Mouse (Mus musculus): ENCODE results near the gene Hip1r.

Gene Hip1r

DNA sequence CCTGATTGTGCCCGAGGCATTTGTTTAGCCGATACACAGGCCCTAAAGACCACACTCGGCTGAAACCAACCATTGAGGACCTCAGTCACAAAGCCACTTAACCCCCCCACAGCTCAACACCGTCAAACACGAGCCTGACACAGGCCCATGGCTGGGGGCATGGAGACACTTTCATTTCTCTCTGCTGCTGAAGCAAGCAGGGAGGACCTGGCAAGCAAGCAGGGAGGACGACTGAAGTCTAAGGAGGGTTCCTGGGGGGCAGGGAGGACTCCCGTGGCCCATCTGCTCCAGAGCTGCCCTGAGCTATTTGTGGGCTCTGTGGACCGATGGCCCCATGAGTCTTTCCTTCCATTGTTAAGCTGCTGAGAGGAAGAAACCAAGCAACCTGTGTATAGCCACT, 38.5 kb downstream of the Hip1r start:
- DNase-seq (ENCODE audit: low read depth, low spot score): peak; percentile 62
- H3K27me3 ChIP-seq (ENCODE audit: control insufficient read depth, insufficient read depth, low read length, poor library complexity, severe bottlenecking): no peaks in the 10 kb centered on the region
- H3K36me3 ChIP-seq (ENCODE audit: control insufficient read depth, insufficient read depth, low read length, poor library complexity, severe bottlenecking): peaks cover 7% of the 10 kb centered on the region

DNA sequence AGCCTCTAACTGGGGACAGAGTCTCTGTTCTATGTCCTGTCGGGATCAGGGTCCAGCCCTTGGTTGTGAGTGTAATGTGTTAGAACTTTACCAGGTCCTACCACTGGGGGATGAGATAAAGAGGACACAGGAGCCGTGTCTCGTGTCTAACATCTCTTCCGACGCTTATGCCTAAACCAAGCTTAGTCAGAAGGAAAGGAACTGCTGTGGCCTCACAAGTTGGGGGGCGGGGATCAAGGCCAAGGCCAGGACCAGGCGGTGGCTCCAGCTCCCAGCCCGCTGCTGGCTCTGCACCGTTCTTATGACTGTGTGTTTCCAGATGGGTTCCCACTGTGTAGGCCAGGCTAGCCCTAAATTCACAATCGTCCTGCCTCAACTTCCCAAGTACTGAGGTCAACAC, 39.5 kb downstream of the Hip1r start:
- H3K36me3 ChIP-seq (ENCODE audit: control insufficient read depth, insufficient read depth, low read length, poor library complexity, severe bottlenecking): peaks cover 6% of the 10 kb centered on the region
- DNase-seq (ENCODE audit: low read depth, low spot score): no peak

DNA sequence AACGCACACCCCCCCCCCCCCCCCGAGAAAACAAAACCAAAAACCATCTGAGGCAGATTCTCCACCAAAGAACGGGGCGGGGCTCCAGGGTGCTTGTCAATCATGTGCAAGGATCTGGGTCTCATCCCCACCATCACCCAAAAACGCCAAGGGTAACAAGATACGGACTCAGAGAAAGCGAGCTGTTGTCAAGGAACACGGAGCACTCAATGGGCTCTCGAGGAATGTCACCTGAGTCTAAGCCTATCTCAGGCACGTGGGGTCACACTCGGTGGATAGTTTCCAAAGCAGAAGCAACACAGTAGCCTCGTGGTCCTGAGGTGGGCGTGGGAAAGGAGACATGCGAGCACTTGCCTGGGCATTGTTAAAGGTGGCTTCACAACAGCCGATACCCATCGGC, 40.3 kb downstream of the Hip1r start:
- no peaks in the 10 kb centered on the region for H3K27me3 ChIP-seq (ENCODE audit: control insufficient read depth, insufficient read depth, low read length, poor library complexity, severe bottlenecking)
- DNase-seq (ENCODE audit: low read depth, low spot score): peak; percentile 79
- H3K36me3 ChIP-seq (ENCODE audit: control insufficient read depth, insufficient read depth, low read length, poor library complexity, severe bottlenecking): 0 out of 2 replicates have a peak, but pooled peaks cover 2% of the 10 kb centered on the region

More for the DNA sequence above, 39.5 kb downstream of the Hip1r start:
- H3K27me3 ChIP-seq (ENCODE audit: control insufficient read depth, insufficient read depth, low read length, poor library complexity, severe bottlenecking): no peaks in the 10 kb centered on the region

DNA sequence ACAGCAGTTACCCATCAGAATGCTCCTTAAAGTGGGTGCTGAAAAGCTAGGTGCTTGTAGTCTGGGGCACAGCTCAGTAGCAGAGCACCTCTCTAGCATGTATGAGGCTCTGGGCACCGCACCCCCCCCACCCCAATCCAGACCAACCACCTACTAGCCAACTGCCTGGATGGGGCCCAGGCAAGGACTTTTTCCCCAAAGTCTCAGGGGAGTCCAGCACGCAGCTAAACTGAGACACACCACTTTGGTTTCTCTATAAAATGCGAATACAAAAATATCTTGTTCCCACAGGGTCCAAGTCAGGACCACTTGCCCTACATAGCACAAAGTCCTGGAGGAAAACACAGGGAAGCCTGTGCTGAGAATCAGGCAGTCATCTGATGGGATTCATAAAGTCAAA, 40.8 kb downstream of the Hip1r start:
- H3K27me3 ChIP-seq (ENCODE audit: control insufficient read depth, insufficient read depth, low read length, poor library complexity, severe bottlenecking): no peaks in the 10 kb centered on the region
- no peak for DNase-seq (ENCODE audit: low read depth, low spot score)
- 0 out of 2 replicates have a peak, but pooled peaks cover 2% of the 10 kb centered on the region for H3K36me3 ChIP-seq (ENCODE audit: control insufficient read depth, insufficient read depth, low read length, poor library complexity, severe bottlenecking)

DNA sequence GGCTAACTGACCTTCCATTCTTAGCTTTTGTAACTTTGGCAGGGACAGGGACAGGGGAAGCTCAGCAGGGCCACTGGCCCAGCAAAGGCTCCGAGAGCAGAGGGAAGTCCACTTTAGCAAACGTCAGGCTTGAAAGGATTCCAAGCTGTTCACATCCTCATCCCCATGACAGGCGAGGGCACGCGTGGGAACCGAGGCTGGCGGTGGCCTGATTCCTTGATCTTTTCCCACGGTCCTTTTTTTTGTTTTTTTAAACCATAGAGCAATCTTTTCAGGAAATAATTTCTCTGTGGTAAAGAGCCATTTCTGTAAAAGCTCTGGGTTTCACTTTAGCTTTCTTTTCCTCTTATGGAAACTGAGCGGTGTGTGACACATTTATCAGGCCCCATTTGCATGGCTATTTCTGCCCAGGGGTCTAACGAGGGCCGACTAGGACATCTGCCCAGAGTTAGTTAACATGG, 41.4 kb downstream of the Hip1r start:
- peak; percentile 71 for DNase-seq (ENCODE audit: low read depth, low spot score)
- H3K27me3 ChIP-seq (ENCODE audit: control insufficient read depth, insufficient read depth, low read length, poor library complexity, severe bottlenecking): no peaks in the 10 kb centered on the region
- 0 out of 2 replicates have a peak, but pooled peaks cover under 1% of the 10 kb centered on the region for H3K36me3 ChIP-seq (ENCODE audit: control insufficient read depth, insufficient read depth, low read length, poor library complexity, severe bottlenecking)

DNA sequence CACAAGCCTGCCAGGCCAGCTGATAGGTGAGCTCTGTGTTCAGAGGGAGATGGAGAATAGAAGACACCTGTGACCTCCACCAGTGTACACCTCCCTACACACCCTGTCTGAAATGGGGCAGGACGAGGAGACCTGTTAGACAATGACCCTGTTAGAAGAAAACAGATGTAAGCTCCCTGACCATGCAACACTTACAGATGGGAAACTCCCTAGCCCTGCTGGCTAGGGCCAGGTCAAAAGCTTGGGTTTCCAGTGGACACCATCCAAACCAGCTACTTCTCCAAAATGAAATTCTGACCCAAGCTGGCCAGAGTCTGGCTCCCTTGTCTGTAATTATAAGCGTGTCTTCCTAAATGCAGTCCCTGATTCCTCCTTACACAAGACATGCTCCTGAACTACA, 42.3 kb downstream of the Hip1r start:
- Histone ChIP-seq H3K36me3 (ENCODE audit: control insufficient read depth, insufficient read depth, low read length, poor library complexity, severe bottlenecking) (no peaks in the 10 kb centered on the region), H3K27me3 (ENCODE audit: control insufficient read depth, insufficient read depth, low read length, poor library complexity, severe bottlenecking) (no peaks in the 10 kb centered on the region)
- no peak for DNase-seq (ENCODE audit: low read depth, low spot score)

DNA sequence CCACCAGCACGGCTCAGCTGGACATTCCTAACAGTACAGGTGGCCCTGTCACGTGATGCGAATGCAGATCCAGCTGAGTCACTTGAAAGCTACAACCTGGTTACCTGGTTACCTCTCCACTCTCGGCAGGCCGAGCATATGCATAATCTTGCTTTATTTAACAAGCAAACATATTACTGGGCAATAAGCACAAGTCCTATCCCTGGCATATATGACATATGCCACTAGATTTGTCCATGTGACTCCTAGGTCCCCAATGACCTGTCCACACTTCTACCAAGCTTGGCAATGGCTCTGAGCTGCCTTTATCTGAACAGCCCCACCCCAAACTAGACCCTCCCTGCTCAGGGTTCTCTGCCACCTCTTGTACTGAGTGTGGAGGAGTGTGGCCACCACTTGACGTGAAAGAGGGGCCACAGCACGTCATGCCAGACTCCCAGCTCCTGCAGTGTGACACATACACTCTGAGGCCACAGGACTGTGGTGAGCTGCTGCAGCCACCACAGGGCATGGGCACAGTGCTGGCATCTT, 42.9 kb downstream of the Hip1r start:
- Histone ChIP-seq H3K36me3 (ENCODE audit: control insufficient read depth, insufficient read depth, low read length, poor library complexity, severe bottlenecking) (no peaks in the 10 kb centered on the region), H3K27me3 (ENCODE audit: control insufficient read depth, insufficient read depth, low read length, poor library complexity, severe bottlenecking) (no peaks in the 10 kb centered on the region)
- DNase-seq (ENCODE audit: low read depth, low spot score): no peak

DNA sequence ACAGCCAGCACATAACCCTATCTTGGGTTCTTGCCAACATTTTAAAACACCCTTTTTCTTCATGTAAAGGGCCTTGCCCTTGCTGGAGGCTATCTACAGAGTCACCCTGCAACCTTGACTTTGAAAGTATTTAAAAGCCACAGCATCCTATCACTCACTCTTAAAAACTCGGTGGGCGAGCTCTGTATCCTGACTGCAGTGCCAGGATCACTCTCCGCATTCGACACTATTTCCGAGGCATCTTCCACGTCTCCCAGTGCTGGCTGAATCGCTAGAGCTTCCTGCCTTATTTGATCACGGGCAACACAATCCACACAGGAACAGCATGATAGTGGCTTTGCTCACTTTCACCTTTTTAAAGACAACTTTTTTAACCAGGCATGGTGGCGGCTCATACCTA, 44.5 kb downstream of the Hip1r start:
- DNase-seq (ENCODE audit: low read depth, low spot score): no peak
- H3K27me3 ChIP-seq (ENCODE audit: control insufficient read depth, insufficient read depth, low read length, poor library complexity, severe bottlenecking): no peaks in the 10 kb centered on the region
- H3K36me3 ChIP-seq (ENCODE audit: control insufficient read depth, insufficient read depth, low read length, poor library complexity, severe bottlenecking): no peaks in the 10 kb centered on the region

DNA sequence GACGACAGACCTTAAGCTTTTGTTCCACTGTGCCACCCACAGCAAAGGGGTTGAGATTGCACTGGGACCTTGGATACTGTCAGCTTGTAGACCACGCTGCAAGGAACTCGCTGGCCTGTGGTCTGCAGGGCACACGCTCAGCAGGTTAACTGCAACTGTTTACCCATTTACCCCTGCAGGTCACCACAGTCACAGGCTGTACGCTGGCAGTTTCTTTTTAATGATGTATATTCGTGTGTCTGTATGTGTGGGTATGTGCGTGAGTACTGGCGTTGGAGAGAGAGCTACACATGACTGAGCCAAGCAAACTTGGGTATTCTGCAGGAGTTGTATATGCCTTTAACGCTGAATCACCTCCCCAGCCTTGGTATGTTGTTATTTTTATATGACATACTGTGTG, 45.2 kb downstream of the Hip1r start:
- DNase-seq (ENCODE audit: low read depth, low spot score): no peak
- Histone ChIP-seq H3K36me3 (ENCODE audit: control insufficient read depth, insufficient read depth, low read length, poor library complexity, severe bottlenecking) (no peaks in the 10 kb centered on the region), H3K27me3 (ENCODE audit: control insufficient read depth, insufficient read depth, low read length, poor library complexity, severe bottlenecking) (no peaks in the 10 kb centered on the region)

DNA sequence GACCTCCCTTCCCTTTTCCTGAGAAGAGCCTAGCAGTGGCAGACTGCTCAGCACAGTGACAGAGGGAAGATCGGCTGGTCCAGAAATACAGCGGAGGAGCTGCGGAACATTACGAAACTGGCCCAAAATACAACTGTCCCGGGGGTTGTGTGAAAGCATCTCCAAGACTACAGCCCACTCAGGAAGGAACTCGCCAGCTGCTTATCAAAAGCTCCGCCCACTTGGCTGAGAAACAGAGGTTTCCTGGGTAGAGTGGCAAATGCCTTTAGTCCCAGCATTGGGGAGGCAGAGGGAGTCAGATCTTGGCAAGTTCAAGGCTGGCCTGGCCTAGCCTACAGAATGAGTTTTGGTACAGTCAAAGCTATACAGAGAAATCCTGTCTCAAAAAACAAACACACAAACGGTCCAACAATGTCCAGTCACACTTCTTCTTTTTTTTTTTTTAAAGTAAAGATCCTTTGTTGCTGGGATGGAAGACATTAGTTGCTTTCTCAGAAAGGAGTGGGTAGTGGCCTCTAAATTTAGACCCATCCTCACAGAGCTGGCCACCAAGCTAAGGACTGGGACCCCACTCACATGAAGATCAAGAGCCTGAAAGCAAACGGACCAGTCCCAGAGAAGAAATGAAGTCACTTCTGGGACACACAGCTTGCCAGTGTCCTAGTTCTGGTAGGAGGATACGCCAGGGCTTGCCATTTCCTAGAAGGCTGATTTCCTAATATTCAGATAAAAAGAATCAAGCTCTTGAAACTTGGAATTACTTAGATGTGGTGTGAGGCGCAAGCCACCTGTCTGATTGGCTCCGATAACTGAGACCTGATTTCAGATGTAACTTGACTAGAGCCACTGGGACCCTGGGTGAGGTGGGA, 46.2 kb downstream of the Hip1r start:
- no peaks in the 10 kb centered on the region for H3K36me3 ChIP-seq (ENCODE audit: control insufficient read depth, insufficient read depth, low read length, poor library complexity, severe bottlenecking)
- DNase-seq (ENCODE audit: low read depth, low spot score): peak; percentile 50
- no peaks in the 10 kb centered on the region for H3K27me3 ChIP-seq (ENCODE audit: control insufficient read depth, insufficient read depth, low read length, poor library complexity, severe bottlenecking)

DNA sequence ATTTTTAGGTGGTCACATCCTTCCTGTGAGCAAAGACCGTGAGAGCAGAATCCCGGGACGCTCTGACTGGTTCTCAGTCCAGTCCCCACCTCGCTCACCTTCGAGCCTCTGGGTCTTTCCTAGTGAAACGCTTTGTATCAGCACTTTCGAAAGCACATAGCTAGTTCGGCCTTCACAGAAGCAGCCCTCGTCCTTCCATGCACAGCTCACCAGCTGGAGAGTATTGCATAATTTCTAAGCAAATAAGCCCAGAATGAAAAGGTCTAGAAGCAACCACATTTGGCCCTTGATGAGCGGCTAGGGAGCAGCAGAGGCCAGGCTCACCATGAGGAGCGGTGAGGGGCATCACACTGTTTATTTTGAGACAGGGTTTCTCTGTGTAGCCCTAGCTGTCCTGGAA, 47.7 kb downstream of the Hip1r start:
- no peak for DNase-seq (ENCODE audit: low read depth, low spot score)
- Histone ChIP-seq H3K36me3 (ENCODE audit: control insufficient read depth, insufficient read depth, low read length, poor library complexity, severe bottlenecking) (no peaks in the 10 kb centered on the region), H3K27me3 (ENCODE audit: control insufficient read depth, insufficient read depth, low read length, poor library complexity, severe bottlenecking) (no peaks in the 10 kb centered on the region)

DNA sequence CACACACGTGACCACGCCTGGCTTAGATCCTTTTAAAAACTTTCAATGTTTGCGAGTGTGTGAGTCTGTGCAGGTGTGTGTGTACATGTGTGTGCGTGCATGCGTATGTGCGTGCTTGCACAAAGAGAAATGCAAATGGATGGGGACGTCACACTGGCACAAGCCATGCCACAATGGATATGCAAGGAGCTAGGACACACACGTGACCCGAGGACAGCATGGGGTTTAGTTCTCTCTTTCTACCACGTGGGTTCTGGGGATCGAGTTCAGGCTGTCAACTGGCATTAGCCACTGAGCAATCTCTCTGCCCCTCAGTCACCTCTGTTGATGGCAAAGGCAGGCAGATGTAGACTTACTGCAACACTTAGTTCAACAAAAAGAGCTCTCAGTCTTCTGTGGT, 48.3 kb downstream of the Hip1r start:
- peak; percentile 68 for DNase-seq (ENCODE audit: low read depth, low spot score)
- H3K27me3 ChIP-seq (ENCODE audit: control insufficient read depth, insufficient read depth, low read length, poor library complexity, severe bottlenecking): no peaks in the 10 kb centered on the region
- H3K36me3 ChIP-seq (ENCODE audit: control insufficient read depth, insufficient read depth, low read length, poor library complexity, severe bottlenecking): no peaks in the 10 kb centered on the region

DNA sequence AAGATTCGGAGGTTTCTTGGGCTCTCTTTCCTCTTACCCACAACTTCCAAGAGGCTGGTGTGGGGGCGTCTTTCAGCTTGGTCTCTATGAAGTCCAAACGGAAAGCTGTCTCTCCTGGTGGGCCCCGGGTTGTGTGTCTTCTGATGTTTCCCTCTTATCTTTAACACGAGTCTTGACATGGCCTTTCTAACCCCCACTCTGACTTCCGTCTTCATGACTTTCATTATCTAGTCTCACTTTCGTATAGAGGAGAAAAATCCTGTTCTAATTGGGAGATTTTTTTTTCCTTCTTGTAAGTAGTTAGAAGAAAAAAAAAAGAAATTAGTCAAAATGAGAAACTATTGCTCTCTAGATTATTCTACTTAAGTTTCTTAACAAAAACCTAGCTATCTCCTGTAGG, 48.9 kb downstream of the Hip1r start:
- no peaks in the 10 kb centered on the region for H3K27me3 ChIP-seq (ENCODE audit: control insufficient read depth, insufficient read depth, low read length, poor library complexity, severe bottlenecking)

DNA sequence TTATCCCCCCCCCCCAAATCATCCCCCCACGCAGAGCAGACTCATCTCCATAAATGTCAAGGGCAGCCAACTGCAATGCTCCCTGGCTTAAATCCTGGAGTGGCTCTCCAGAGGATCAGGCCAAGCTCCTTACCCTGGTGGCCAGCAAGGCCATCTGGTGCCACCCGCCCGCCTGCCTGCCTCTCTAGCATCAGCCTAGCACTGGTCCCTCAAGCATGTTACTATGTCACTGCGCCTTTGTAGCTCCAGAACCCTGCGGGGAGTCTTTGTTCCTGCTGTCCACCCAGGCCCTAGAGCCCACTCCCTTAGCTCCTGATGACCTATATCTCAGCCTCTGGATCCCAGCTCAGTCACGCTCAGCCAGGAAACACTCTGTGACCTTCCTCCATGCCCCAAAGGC, 51.2 kb downstream of the Hip1r start:
- DNase-seq (ENCODE audit: low read depth, low spot score): no peak
- Histone ChIP-seq H3K36me3 (ENCODE audit: control insufficient read depth, insufficient read depth, low read length, poor library complexity, severe bottlenecking) (peaks cover 5% of the 10 kb centered on the region; the same call in 1 of the 2 replicates), H3K27me3 (ENCODE audit: control insufficient read depth, insufficient read depth, low read length, poor library complexity, severe bottlenecking) (no peaks in the 10 kb centered on the region)

More for the DNA sequence above, 48.9 kb downstream of the Hip1r start:
- peak; percentile 65 for DNase-seq (ENCODE audit: low read depth, low spot score)
- peaks cover 2% of the 10 kb centered on the region; the same call in 1 of the 2 replicates for H3K36me3 ChIP-seq (ENCODE audit: control insufficient read depth, insufficient read depth, low read length, poor library complexity, severe bottlenecking)

DNA sequence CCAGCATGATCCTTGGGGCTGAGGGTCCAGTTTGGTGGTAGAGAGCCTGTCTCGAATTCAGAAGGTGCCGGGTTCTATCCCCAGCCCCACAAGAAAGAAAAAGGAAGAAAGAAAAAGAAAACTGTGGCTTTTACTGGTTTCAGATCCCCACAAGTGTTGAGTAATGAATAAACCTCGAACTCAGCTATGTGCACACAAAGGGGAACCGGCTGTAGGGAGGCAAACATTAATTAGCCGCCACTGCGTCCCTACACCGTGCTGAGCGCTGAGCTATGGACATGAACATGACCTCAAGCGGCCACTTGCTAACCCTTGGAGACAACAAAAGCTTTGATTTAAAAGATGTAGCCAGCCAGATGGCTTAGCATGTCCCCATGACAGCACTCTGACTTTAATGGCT, 51.7 kb downstream of the Hip1r start:
- DNase-seq (ENCODE audit: low read depth, low spot score): peak; percentile 71
- Histone ChIP-seq H3K36me3 (ENCODE audit: control insufficient read depth, insufficient read depth, low read length, poor library complexity, severe bottlenecking) (peaks cover 5% of the 10 kb centered on the region; the same call in 1 of the 2 replicates), H3K27me3 (ENCODE audit: control insufficient read depth, insufficient read depth, low read length, poor library complexity, severe bottlenecking) (no peaks in the 10 kb centered on the region)

Measured in splenic B cell, adult 2 months (primary cell).